Mouse (Mus musculus) hindbrain, embryonic 16.5 days (tissue): ENCODE measurements at regions not wholly inside any gene's neighbourhood (a gene's known extent, or its start where the extent isn't known, plus 50 kb on each side); places are given as distances from the start of the nearest gene placed in this dataset.

ENCODE experiments used
- ATAC-seq: fragments of 200-750 bp; cut with Nextera tagmentation; 2 replicates; pipeline ENCODE4 v1.8.0; 2017; ENCODE audit warnings: moderate TSS enrichment, moderate library complexity
- H3K27ac ChIP-seq: fragments of 300-500 bp; sonication (generic); 2 replicates; pipeline ENCODE4 v1.5.1; 2014; ENCODE audit warnings: low read depth, mild to moderate bottlenecking, control low read depth, low read length, moderate library complexity
- H3K27me3 ChIP-seq: fragments of 300-500 bp; sonication (generic); replicated peaks from 2 replicates; pipeline ENCODE4 v1.6.1; 2014; ENCODE audit warnings: low read length; ENCODE audit not compliant: control insufficient read depth, insufficient read depth
- H3K36me3 ChIP-seq: fragments of 300-500 bp; sonication (generic); 2 replicates; pipeline ENCODE4 v1.6.1; 2014; ENCODE audit warnings: mild to moderate bottlenecking, low read length, moderate library complexity, mixed read lengths; ENCODE audit not compliant: control insufficient read depth, insufficient read depth
- H3K4me1 ChIP-seq: fragments of 300-500 bp; sonication (generic); 2 replicates; pipeline ENCODE4 v1.6.1; 2014; ENCODE audit warnings: low read depth, low read length; ENCODE audit not compliant: control insufficient read depth, insufficient read depth
- H3K4me2 ChIP-seq: fragments of 300-500 bp; sonication (generic); 2 replicates; pipeline ENCODE4 v1.6.1; 2014; ENCODE audit warnings: mild to moderate bottlenecking, low read length, control low read depth, moderate library complexity
- H3K4me3 ChIP-seq: fragments of 300-500 bp; sonication (generic); 2 replicates; pipeline ENCODE4 v1.5.1; 2014; ENCODE audit warnings: mild to moderate bottlenecking, low read length, control low read depth, moderate library complexity
- H3K9ac ChIP-seq: fragments of 300-500 bp; sonication (generic); 2 replicates; pipeline ENCODE4 v1.6.1; 2014; ENCODE audit warnings: low read depth, mild to moderate bottlenecking, control low read depth, low read length, moderate library complexity
- H3K9me3 ChIP-seq: fragments of 300-500 bp; sonication (generic); 2 replicates; pipeline ENCODE4 v1.6.1; 2014; ENCODE audit warnings: mild to moderate bottlenecking, low read length, moderate library complexity; ENCODE audit not compliant: control insufficient read depth
- WGBS: fragments of 180-500 bp; shearing (Covaris S2); extraction: QIAGEN DNeasy Blood & Tissue Kit; methylation state at CpG from one replicate; pipeline ENCODE4 v1.1.7; 2014; 5-methylcytosine and 5-hydroxymethylcytosine counted together

DNA sequence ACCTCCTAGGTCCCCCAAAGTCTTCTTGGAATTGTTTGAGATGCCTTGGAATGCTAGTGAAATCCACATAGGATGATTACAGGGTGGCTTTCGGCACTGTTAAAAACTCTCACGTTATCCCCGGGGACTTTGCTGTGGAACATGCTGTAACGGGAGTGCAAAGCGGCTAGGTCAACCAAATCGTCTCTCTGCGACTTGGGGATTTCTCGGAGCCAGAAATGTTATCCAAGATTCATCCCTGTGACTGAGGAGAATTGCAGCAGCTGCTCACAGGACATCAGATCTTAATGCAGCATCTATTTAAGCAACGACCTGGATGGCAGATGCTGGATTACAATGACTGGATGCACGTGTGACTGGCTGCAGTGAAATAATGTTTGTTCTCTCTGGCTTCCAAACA is 470.7 kb upstream of the Mpdz start:
- no peak for ATAC-seq
- no peaks in the 10 kb centered on the region for H3K9me3 ChIP-seq
- WGBS = 61% methylated on average over 10 of the region's 10 CpGs
- no peak overlapping the region for H3K4me2 ChIP-seq
- H3K27ac ChIP-seq = no peak overlapping the region
- H3K4me3 ChIP-seq = no peak overlapping the region
- no peak overlapping the region for H3K9ac ChIP-seq
- no peaks in the 10 kb centered on the region for H3K4me1 ChIP-seq
- H3K36me3 ChIP-seq = no peaks in the 10 kb centered on the region
- H3K27me3 ChIP-seq = no peaks in the 10 kb centered on the region

DNA sequence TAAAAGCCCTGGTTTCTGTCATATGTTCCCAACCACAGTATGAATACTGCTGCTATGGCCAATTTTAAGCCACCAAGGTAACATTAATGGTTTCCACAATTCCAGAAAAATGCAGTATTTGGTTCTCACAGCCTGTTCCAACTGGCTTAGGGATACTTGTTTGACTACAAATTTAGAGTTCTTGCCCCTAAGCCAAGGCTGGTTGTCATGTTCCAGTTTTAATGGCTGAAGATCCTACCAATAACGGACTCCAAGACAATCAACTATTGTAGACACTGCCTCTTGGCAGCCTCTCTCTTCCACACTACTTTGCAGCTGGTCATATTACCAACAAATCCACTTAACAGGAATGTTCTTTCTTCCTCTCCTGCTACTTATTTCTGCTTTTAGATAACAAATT is 470.0 kb upstream of the Mpdz start:
- Histone ChIP-seq H3K9me3 (no peaks in the 10 kb centered on the region), H3K36me3 (no peaks in the 10 kb centered on the region), H3K27me3 (no peaks in the 10 kb centered on the region), H3K4me2 (no peak overlapping the region), H3K4me1 (no peaks in the 10 kb centered on the region), H3K4me3 (no peak overlapping the region), H3K27ac (no peak overlapping the region), H3K9ac (no peak overlapping the region)
- WGBS = 52% methylated on average over 1 of the region's 1 CpGs
- no peak for ATAC-seq

DNA sequence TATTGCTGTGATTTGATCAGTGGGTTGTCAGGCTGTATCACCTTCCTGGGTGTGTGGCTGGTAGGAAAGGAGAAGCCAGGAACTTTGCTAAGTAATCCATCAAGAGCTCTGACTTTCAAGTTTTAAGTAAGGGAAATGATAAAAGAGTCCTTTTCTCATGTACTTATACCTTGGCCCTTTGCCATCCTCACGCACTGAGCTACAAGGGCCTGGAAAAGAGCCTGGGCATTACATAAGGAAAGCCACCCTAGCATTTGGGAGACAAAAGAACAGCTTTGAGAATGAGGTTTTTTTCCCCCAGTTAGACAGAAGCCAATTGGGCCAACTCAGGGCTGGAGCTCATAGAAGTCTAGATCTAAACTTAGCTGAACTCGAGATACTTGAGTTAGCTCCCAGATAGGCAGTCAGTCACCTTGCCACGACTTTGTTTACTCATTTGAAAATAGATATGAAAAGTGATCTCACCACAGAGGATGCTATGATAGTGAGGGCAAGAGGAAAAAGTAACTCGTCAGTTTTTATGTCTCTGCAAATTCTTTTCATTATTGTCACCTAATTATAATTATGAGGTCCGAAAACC is 457.4 kb upstream of the Mpdz start:
- Histone ChIP-seq H3K9ac (no peak overlapping the region), H3K4me3 (no peak overlapping the region), H3K9me3 (no peaks in the 10 kb centered on the region), H3K27me3 (no peaks in the 10 kb centered on the region), H3K4me2 (no peak overlapping the region), H3K27ac (no peak overlapping the region), H3K4me1 (no peaks in the 10 kb centered on the region), H3K36me3 (no peaks in the 10 kb centered on the region)
- 80% methylated on average over 5 of the region's 5 CpGs for WGBS
- no peak for ATAC-seq

- no peaks in the 10 kb centered on the region for H3K9me3 ChIP-seq
- ATAC-seq = no peak
- WGBS = 70% methylated on average over 2 of the region's 2 CpGs
Observed at GRCm38 (mm10) chr4:81898661-81899060, 456.0 kb upstream of the Mpdz start.

DNA sequence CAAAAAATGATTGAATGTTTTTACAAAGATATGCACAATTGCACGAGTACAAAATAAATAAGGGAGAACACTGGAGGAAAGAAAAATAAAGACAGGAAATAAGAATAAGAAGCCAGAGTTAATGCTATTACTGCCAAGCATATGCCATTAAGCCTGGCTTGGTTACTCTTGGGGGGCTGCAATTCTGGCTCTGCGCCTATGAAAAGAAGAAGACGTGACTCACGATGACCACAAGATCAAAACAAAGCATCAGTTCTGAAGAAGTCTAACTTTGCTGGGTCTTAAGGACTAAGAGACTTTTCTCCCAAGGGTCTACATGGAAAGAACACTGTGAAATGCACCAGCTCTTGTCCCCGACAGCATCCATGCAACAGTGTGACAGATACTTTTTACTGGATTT is 454.8 kb upstream of the Mpdz start:
- H3K9me3 ChIP-seq = no peaks in the 10 kb centered on the region
- no peak overlapping the region for H3K4me2 ChIP-seq
- H3K4me1 ChIP-seq = no peaks in the 10 kb centered on the region
- ATAC-seq = no peak
- no peaks in the 10 kb centered on the region for H3K27me3 ChIP-seq
- no peaks in the 10 kb centered on the region for H3K36me3 ChIP-seq
- WGBS = 85% methylated on average over 5 of the region's 5 CpGs
- H3K27ac ChIP-seq = no peak overlapping the region
- no peak overlapping the region for H3K9ac ChIP-seq
- H3K4me3 ChIP-seq = no peak overlapping the region

More at GRCm38 (mm10) chr4:81898661-81899060, 456.0 kb upstream of the Mpdz start:
- no peaks in the 10 kb centered on the region for H3K4me1 ChIP-seq
- H3K9ac ChIP-seq = no peak overlapping the region
- H3K36me3 ChIP-seq = no peaks in the 10 kb centered on the region
- H3K27ac ChIP-seq = no peak overlapping the region
- no peaks in the 10 kb centered on the region for H3K27me3 ChIP-seq
- H3K4me3 ChIP-seq = no peak overlapping the region
- no peak overlapping the region for H3K4me2 ChIP-seq

GRCm38 (mm10) chr4:81868941-81869340 is 426.3 kb upstream of the Mpdz start:
- 97% methylated on average over 2 of the region's 2 CpGs for WGBS
- Histone ChIP-seq H3K4me1 (no peaks in the 10 kb centered on the region), H3K9me3 (no peaks in the 10 kb centered on the region), H3K27ac (no peak overlapping the region), H3K4me3 (no peak overlapping the region), H3K9ac (no peak overlapping the region), H3K36me3 (no peaks in the 10 kb centered on the region), H3K27me3 (no peaks in the 10 kb centered on the region), H3K4me2 (no peak overlapping the region)
- ATAC-seq = no peak

- Histone ChIP-seq H3K4me2 (no peak overlapping the region), H3K9me3 (no peaks in the 10 kb centered on the region), H3K9ac (no peak overlapping the region), H3K4me1 (no peaks in the 10 kb centered on the region), H3K4me3 (no peak overlapping the region), H3K27ac (no peak overlapping the region), H3K36me3 (no peaks in the 10 kb centered on the region), H3K27me3 (no peaks in the 10 kb centered on the region)
- WGBS = 68% methylated on average over 4 of the region's 4 CpGs
- no peak for ATAC-seq
Observed at GRCm38 (mm10) chr4:81841642-81842494, 399.3 kb upstream of the Mpdz start.

- H3K9ac ChIP-seq = no peak overlapping the region
- 85% methylated on average over 3 of the region's 3 CpGs for WGBS
- no peaks in the 10 kb centered on the region for H3K36me3 ChIP-seq
- no peaks in the 10 kb centered on the region for H3K27me3 ChIP-seq
- no peak overlapping the region for H3K4me2 ChIP-seq
- H3K4me1 ChIP-seq = no peaks in the 10 kb centered on the region
- no peak overlapping the region for H3K4me3 ChIP-seq
- no peak for ATAC-seq
- no peak overlapping the region for H3K27ac ChIP-seq
- H3K9me3 ChIP-seq = no peaks in the 10 kb centered on the region
Observed at GRCm38 (mm10) chr4:81829972-81830371, 387.4 kb upstream of the Mpdz start.

DNA sequence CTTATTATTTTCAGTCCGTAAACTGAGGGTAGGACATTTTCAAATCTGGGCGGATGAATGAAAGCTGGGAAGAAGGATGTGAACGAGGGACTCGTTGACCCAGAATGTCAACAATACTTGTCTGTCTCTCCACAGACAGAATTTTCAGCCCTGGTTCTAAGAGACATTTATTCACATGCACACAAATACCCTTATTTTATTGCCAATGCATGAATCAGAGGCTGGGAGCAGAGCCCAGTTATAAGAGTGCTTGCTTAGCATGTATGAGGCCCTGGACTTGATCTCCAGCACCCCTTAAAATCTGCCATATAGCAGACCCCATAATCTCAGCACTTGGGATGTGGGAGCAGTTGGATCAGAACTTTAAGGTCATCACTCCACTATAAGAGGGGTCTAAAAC is 384.8 kb upstream of the Mpdz start:
- no peaks in the 10 kb centered on the region for H3K27me3 ChIP-seq
- no peaks in the 10 kb centered on the region for H3K36me3 ChIP-seq
- H3K4me3 ChIP-seq = no peak overlapping the region
- no peak overlapping the region for H3K9ac ChIP-seq
- no peaks in the 10 kb centered on the region for H3K9me3 ChIP-seq
- no peak overlapping the region for H3K27ac ChIP-seq
- no peaks in the 10 kb centered on the region for H3K4me1 ChIP-seq
- H3K4me2 ChIP-seq = no peak overlapping the region
- no peak for ATAC-seq
- 91% methylated on average over 4 of the region's 4 CpGs for WGBS
